Mouse (Mus musculus): ENCODE measurements around the gene Csl.

Csl gene

DNA sequence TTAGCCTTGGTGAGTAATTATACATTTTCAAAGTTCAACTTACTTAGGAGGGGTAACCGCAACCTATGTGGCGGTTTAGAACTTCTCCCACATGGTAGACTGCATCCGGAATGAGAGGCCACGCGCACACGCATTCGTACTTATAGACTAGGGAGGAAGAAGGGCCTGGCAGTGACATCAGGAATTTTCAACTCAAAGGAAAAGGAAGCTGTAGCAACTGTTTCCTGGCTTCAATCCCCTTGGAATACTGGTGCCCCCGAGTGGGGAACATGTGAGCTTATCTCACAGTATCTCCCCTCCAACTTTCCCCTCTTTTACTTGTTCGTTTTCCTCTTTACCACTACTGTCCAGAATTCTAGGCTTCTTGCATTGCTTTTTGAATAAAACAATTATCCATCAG, at the start of gene Csl:
Csl (minus strand) TSS at position 101 of the 400 bp plus-strand sequence.
- no peak for DNase-seq

DNA sequence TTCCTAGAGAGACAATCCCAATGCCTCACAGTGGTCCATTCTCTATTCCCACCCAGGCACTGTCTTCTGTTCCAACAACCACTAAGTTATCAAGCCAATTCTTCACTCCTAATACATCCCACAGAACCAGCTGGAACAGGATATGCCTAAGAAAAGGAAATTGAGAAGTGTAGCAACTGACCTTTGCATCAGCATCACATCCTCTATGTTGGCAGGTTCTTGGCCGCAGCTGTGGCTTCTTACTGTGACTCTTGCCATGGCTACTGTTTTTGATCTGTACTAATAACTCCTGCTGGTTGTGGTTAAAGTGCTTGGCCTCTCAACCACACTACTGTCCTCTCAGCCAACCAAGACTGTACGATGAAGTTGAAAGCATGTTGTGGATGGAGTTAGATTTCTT, 30.0 kb upstream of the Csl start:
- peak; percentile 29 for DNase-seq

DNA sequence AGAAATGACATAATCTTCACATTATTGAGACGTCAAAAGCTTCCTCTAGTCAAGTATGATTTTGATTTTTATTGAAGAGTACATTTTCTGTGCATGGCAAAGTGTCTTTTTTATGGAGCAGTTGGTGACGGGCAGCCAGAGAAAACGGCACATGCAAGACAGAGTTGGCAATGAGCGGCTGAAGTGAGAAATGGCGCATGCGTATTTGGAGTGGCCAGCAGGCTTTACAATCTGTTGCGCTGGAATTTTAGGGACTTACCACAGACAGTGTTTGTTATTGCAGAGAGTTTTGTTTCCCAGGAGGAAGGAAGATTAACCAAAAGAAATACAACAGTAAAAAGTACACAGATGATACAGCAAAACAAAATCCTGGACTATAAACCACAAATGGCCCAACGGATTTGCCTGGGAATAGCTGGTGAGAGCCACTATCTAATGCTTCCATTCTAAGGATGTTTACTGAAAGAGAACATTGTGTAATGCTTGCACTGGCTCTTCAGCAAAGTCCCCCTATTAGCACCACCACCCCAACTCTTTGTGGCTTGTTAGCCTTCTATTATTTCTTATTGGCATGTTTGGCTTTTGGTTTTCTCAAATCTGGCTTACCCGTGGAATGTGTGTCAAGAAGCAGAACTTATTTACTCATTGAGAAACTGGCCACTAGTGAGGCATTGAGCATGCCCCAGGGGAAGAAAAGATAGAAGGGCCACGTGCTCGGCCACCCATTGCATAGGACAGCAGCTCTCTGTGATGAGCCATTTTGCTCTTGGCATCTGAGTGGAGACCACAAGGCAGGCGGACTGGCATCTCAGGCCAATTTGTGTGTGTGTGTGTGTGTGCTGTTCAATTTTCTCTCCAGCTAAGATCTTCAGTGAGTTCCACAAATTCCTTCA, 15.0 kb upstream of the Csl start:
- DNase-seq: no peak

DNA sequence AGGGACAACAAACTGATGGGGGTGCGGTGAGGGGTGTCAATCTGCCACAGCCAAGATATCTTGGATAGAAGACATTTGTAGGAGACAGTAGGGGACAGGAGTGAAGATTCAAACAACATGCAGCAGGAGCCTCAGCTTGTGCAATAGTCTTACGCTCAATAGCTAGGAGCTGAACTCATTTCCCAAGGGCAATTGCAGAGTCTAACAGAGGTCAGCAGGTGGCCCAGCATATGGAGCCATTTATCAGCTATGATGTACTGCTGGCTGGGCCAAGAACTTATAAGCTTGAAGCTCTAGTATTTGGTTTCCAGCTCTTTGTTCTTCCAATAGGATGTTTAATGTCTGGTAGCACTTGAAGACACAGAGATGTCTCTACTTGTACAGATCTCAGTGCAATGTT, 9.3 kb downstream of the Csl start:
- no peak for DNase-seq

DNA sequence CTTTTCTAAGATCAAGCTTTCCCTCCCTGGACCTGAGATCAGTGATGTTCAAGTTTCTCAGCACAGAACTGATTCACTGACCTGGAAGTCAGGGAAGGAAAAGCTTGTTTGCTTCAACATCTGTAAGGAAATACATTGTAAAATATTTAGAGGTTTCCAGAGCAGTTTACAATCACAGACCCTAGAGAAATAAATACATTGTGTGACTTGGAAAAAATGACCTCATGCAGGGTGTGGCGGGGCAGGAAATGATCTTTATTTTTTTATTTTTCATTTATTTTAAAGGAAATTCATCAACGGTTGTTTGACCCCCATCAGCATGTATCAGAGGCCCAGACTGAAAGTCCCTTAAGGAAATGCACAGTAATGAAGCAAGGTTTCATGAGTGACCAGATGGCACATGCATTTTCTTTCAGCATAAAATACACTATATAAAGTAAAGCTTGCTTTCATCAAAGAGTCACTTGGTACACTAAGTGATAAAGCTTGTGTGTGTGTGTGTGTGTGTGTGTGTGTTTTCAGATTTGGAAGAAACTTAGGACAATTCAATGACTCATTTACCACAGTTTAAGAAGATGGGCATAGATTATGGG, 10.7 kb downstream of the Csl start:
- DNase-seq: peak; percentile 6

DNA sequence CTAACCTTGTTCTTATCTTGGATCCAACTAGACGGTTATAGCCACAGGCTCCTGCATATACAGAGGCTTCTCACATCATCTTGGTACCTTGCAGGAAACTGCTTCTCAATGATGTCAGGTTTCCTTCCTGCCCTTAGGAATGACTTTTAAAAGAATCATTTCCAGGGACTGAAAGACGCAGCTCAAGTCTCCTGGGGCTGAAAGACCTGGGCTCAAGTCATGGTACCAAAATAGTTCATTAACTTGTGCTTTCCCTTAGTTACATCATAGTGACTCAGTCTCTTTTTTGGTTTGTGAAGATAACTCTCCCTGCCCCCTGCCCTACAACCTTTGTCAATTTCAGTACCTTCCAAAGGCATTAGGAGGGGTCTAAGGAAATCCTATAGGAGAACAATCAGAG, 11.4 kb downstream of the Csl start:
- peak; percentile 10 for DNase-seq

DNA sequence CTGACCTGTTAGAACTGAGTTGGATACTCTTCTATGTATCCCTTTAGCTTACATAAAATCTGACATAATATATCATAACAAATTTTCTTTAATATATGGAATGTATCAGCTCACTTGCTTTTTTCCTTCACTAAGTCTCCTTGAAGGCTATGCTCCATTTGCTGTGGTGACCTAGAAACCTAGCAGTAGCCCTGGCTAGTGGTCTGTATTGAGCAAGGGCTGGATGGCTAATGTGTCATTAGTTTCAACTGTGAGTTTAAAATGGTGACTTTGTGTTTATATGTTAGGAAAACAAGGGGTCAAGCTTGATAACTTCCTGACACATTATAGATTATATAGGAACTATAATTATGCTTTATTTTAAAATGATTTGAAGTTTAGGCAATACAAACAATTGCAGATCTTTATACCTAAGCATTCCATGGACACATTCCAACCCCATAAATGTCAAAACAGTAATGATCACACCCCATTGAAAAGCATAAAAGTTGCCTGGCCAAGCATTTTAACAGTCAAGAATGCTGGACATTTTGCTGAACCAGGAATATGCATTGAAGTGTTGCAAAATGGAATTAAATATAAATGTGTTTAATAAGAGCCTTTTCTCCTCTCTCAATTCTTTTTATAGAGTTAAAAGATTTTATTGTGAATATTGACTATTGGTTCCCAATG, 17.7 kb downstream of the Csl start:
- no peak for DNase-seq

DNA sequence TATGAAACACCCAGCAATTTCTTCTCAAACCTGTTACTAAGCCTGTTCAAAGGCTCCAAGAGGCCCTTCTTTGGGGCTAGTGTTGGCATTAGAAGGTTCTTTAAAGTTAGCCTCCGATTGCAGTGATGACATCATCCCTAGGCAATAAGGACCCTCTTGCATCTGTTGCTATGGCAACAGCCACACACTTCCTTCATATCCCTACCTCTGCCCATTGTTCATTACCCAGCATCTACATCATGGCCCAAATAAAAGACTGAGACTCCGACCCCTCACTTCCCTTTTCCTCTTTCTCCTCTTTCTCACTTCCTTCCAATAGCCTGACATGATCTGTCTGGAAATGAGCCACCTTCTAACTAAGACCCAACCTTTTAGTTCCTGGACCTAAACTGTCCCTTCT, 46.3 kb downstream of the Csl start:
- no peak for DNase-seq

DNA sequence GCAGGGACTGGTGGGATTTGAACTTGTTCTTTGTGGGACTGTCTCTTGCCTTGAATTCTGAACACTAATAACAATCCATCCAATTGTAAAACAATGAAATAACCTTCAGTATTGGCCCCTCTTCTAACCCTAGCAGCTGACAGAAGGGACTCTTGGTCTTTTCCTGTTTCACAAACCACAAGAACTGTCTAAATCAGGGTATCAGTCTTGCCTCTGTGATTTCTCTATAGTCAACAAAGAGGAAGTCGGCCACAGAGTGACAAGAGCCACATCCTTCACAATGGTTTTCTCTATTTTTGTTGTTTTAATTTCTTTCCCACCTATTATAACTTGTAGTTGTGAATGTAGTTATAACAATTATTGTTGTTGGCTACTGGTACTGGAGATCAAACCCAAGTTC, 47.9 kb downstream of the Csl start:
- DNase-seq: no peak

Data from kidney, postnatal 14 days (tissue).